Mouse (Mus musculus) thymus, adult 2 months (tissue): ENCODE results near the gene Gpr65.

Source experiments
- CTCF ChIP-seq: fragments of 200-500 bp; IDR thresholded peaks from 2 replicates; pipeline ENCODE4 v1.5.1; 2012; ENCODE audit warnings: mild to moderate bottlenecking, control low read depth, low read length, moderate library complexity, borderline replicate concordance; ENCODE audit not compliant: control insufficient read depth, poor library complexity, insufficient read depth; ENCODE audit errors: extremely low read depth
- POLR2A ChIP-seq: fragments of 200-500 bp; IDR thresholded peaks from 2 replicates; pipeline ENCODE4 v1.6.1; 2012; ENCODE audit warnings: mild to moderate bottlenecking, low read length, control low read depth, moderate library complexity; ENCODE audit not compliant: control insufficient read depth, poor library complexity, insufficient read depth; ENCODE audit errors: extremely low read depth

DNA sequence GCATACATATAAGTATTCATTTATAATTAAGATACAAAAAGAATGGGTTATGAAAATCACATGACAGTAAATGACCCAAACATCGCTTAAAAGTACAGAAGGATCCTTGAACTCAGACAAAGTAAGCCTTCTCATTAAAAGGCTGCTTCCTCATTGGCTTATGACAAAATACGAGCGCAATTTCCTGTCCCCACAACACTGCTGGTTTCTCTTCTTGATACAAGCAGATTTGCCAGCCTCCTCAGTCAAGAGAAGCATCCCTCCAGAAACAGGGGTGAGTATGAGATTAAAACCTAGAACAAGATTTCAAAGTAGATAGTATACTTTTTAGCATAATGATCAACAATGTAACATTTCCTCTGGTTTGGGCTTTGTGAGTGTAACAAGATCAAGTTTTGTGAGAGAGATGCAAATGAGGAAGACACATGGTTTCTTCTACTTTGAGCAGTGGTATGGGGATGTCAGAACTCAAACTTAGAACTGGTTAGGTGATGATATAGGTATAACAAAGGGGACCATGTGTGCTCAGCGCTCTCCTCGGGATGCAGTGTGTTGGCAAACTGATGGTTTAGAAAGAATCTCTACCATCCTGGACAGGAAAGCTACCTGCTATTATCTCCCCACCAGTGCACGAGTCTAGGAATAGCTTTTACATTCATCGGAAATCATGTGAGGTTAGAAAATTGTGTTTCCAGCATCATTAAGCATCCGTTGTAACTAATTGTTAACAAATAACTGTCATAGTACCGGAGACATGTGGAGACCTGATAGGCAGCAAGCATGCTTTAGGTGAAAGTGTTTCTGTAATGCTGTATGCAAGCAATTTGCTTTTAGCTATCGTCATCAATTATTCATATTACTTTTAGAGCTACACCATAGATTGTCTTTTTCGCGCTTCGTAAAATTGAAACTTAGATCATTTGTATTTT, at the start of gene Gpr65:
- TF ChIP-seq POLR2A, result no peak
- TF ChIP-seq CTCF, result no peak
